Mouse (Mus musculus) forebrain, postnatal 0 days (tissue): ENCODE data around the gene Nt5e. TPM values are rescaled to one million over a fixed set of nuclear protein-coding genes. Genes with fewer than 3 reads are reported as not detected.
A peak's percentile ranks its signal among the peaks of the same experiment; 100 is the strongest.

Experiments
- ATAC-seq: fragments of 200-750 bp; cut with Nextera tagmentation; 2 replicates; pipeline ENCODE4 v1.8.0; 2017; ENCODE audit warnings: mild to moderate bottlenecking, moderate library complexity
- DNase-seq: peaks from one replicate; pipeline ENCODE4 v3.0.0-alpha.2; 2015
- H3K27ac ChIP-seq: fragments of 300-500 bp; sonication (generic); 2 replicates; pipeline ENCODE4 v1.5.1; 2014; ENCODE audit warnings: low read depth, mild to moderate bottlenecking, antibody characterized with exemption, low read length, moderate library complexity, mixed read lengths
- H3K27me3 ChIP-seq: fragments of 300-500 bp; sonication (generic); 2 replicates; pipeline ENCODE4 v1.6.1; 2014; ENCODE audit warnings: mild to moderate bottlenecking, low read length, mixed read lengths; ENCODE audit not compliant: insufficient read depth
- H3K36me3 ChIP-seq: fragments of 300-500 bp; sonication (generic); 2 replicates; pipeline ENCODE4 v1.6.1; 2014; ENCODE audit warnings: mild to moderate bottlenecking, moderate library complexity; ENCODE audit not compliant: insufficient read depth
- H3K4me1 ChIP-seq: fragments of 300-500 bp; sonication (generic); 2 replicates; pipeline ENCODE4 v1.6.1; 2014; ENCODE audit warnings: antibody characterized with exemption; ENCODE audit not compliant: insufficient read depth
- H3K4me2 ChIP-seq: fragments of 300-500 bp; sonication (generic); 2 replicates; pipeline ENCODE4 v1.6.1; 2014; ENCODE audit warnings: low read depth, mild to moderate bottlenecking, moderate library complexity
- H3K4me3 ChIP-seq: fragments of 300-500 bp; sonication (generic); 2 replicates; pipeline ENCODE4 v1.5.1; 2014; ENCODE audit warnings: low read depth, low read length, mixed read lengths
- H3K9ac ChIP-seq: fragments of 300-500 bp; sonication (generic); 2 replicates; pipeline ENCODE4 v1.6.1; 2014; ENCODE audit warnings: mild to moderate bottlenecking
- H3K9me3 ChIP-seq: fragments of 300-500 bp; sonication (generic); 2 replicates; pipeline ENCODE4 v1.6.1; 2016; ENCODE audit warnings: low read length
- CTCF ChIP-seq: sonication (generic); IDR thresholded peaks from 2 replicates; pipeline ENCODE4 v1.5.1; 2016; ENCODE audit warnings: antibody characterized with exemption, control low read depth, low read depth
- WGBS: fragments of 180-500 bp; shearing (Covaris S2); extraction: QIAGEN DNeasy Blood & Tissue Kit; methylation state at CpG from one replicate; pipeline ENCODE4 v1.1.7; 2014; 5-methylcytosine and 5-hydroxymethylcytosine counted together
- polyA plus RNA-seq: library from polyadenylated mRNA; unstranded; fragments of >200 nt; fragmentation: Nextera tagmentation; extraction: Ambion mirVana; gene quantifications from 2 replicates; pipeline ENCODE4 v1.2.1, GENCODE M21; 2015
- total RNA-seq: library from RNA; depleted of rRNA; stranded (reverse); fragments of >200 nt; gene quantifications from 2 replicates; pipeline ENCODE4 v1.2.3, GENCODE M21; 2014

The Nt5e gene
- total and polyA plus RNA-seq, 2 experiments from 2014 or later = 1.4 to 5.3 TPM

DNA sequence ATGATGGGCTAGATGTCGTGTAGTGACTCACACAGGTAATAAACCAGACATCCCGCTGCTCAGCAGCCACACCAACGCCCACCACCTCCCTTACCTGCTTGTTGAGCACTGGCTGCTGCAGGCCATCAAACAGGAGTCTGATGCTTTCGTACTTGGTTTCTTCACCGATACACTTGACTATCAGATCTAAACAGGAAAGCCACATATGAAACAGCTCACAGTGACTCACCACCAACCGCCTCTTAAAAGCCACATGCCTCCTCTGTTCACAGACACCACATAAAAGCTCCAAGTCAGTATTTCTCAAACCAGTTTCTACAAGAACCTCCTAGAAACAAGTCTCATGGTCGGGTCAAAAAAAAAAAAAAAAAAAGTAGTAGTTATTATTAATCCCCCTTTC lies 53.1 kb downstream of the Nt5e start:
- DNase-seq (no peak), ATAC-seq (no peak)
- no peak for TF ChIP-seq CTCF
- Histone ChIP-seq H3K4me1 (no peaks in the 10 kb centered on the region), H3K4me2 (no peak overlapping the region), H3K27me3 (no peaks in the 10 kb centered on the region), H3K9me3 (no peaks in the 10 kb centered on the region), H3K27ac (no peak overlapping the region), H3K9ac (no peak overlapping the region), H3K4me3 (no peak overlapping the region), H3K36me3 (peaks cover 29% of the 10 kb centered on the region)
- 82% methylated on average over 7 of the region's 7 CpGs for WGBS

DNA sequence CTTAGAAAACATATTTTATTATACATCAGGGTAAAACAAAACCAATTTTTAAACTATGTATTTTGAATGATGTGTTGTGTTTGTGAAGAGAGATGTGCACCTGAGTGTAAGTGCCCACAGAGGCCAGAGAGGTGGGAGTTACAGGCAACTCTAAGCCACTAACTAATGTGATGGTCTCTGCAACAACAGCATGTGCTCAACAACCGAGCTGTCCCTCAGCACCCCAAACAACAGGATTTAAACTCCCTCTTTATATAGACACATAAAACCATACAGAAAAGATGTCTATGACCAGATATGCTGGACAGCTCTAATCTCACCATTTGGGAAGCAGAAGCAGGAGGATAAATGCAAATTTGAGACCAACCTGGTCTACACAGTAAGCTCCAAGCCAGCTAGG lies 53.5 kb downstream of the Nt5e start:
- Histone ChIP-seq H3K9ac (no peak overlapping the region), H3K4me1 (no peaks in the 10 kb centered on the region), H3K9me3 (no peaks in the 10 kb centered on the region), H3K4me3 (no peak overlapping the region), H3K27ac (no peak overlapping the region), H3K27me3 (no peaks in the 10 kb centered on the region), H3K4me2 (no peak overlapping the region), H3K36me3 (peaks cover 29% of the 10 kb centered on the region)
- 89% methylated on average over 1 of the region's 1 CpGs for WGBS
- ATAC-seq (no peak), DNase-seq (no peak)
- no peak for TF ChIP-seq CTCF

DNA sequence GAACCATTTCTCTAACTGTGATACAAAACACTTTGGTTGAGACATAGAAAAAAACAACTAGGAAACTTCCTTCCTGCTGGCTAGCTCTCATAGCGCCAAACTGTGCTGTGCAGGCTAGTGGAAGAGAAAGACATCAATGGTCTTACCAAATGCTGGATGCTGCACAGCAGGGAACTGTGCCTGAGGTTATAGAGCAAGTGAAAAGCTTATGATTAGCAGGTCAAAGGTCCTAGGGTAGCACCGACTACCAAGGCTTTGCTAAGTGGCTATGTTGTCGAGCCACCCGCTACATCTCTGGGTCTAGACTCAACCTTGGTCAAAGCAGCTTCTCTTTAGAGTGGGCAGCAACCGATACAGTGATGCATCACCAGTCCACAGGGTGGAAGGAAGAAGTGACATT lies 61.8 kb downstream of the Nt5e start:
- no peak for TF ChIP-seq CTCF
- ATAC-seq = no peak

GRCm38 (mm10) chr9:88394852-88395251 lies 67.9 kb downstream of the Nt5e start:
- H3K36me3 ChIP-seq = peaks cover 26% of the 10 kb centered on the region
- no peak for TF ChIP-seq CTCF
- ATAC-seq (no peak; the same call in 1 of the 2 replicates), DNase-seq (peak; percentile 25)
- H3K9me3 ChIP-seq = no peaks in the 10 kb centered on the region
- no peak overlapping the region for H3K27ac ChIP-seq
- no peaks in the 10 kb centered on the region for H3K4me1 ChIP-seq
- no peaks in the 10 kb centered on the region for H3K27me3 ChIP-seq
- WGBS = 47% methylated on average over 8 of the region's 8 CpGs
- H3K9ac ChIP-seq = no peak overlapping the region
- H3K4me2 ChIP-seq = no peak overlapping the region
- no peak overlapping the region for H3K4me3 ChIP-seq

More for the DNA sequence above, 61.8 kb downstream of the Nt5e start:
- Histone ChIP-seq H3K27ac (no peak overlapping the region), H3K9me3 (no peaks in the 10 kb centered on the region), H3K4me1 (no peaks in the 10 kb centered on the region), H3K4me2 (no peak overlapping the region), H3K4me3 (no peak overlapping the region), H3K36me3 (peaks cover 22% of the 10 kb centered on the region), H3K9ac (no peak overlapping the region), H3K27me3 (no peaks in the 10 kb centered on the region)
- WGBS = 51% methylated on average over 5 of the region's 5 CpGs
- DNase-seq = no peak

DNA sequence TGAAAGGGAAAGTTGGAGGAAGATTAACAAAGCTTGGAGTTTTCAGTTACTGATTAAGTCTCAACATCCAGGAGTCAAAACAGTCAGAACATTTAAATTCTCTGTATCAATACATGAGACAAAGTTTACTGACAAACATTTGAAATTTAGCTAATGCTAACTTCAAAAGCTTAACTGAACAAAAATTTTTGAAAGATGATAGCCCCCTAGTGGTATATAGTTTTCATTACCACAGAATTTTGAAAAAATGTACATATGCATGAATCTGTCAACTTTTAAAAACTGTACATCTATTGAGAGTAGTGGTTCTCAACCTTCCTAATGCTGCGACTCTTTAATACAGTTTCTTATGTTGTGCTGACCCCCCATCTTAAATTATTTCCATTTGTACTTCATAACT lies 71.5 kb downstream of the Nt5e start:
- H3K36me3 ChIP-seq = peaks cover 27% of the 10 kb centered on the region

DNA sequence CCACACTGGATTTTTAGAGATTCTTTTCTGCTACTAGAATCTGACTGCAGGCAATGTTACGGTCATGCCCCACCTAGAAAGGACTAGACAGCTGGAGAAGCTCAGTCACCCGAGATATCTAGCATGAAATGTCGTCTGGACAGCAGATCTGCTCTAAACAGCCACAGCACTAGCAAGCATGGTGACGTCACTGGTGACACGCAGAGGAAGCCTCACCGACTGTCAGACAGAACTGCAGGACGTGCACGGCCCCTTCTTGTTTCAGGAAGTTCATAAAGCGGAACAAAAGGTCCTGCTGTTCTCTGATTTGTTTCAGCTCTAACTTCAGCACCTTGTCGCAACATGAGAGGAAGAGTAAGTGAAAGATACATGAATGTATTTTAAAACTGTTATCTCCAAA lies 77.1 kb downstream of the Nt5e start:
- peaks cover 23% of the 10 kb centered on the region for H3K36me3 ChIP-seq
- no peaks in the 10 kb centered on the region for H3K9me3 ChIP-seq
- DNase-seq (no peak), ATAC-seq (no peak)
- H3K4me1 ChIP-seq = no peaks in the 10 kb centered on the region
- 88% methylated on average over 10 of the region's 10 CpGs for WGBS
- no peak overlapping the region for H3K9ac ChIP-seq
- H3K4me2 ChIP-seq = no peak overlapping the region
- H3K27me3 ChIP-seq = no peaks in the 10 kb centered on the region
- H3K4me3 ChIP-seq = no peak overlapping the region
- no peak for TF ChIP-seq CTCF
- no peak overlapping the region for H3K27ac ChIP-seq

More for the DNA sequence above, 71.5 kb downstream of the Nt5e start:
- H3K9me3 ChIP-seq = no peaks in the 10 kb centered on the region
- TF ChIP-seq CTCF = peak; percentile 44
- H3K27ac ChIP-seq = no peak overlapping the region
- no peak overlapping the region for H3K4me2 ChIP-seq
- no peaks in the 10 kb centered on the region for H3K27me3 ChIP-seq
- H3K9ac ChIP-seq = no peak overlapping the region
- DNase-seq (peak; percentile 40), ATAC-seq (no peak)
- no peak overlapping the region for H3K4me3 ChIP-seq
- H3K4me1 ChIP-seq = no peaks in the 10 kb centered on the region
- 84% methylated on average over 1 of the region's 1 CpGs for WGBS

- no peak for ATAC-seq
- no peaks in the 10 kb centered on the region for H3K9me3 ChIP-seq
- H3K9ac ChIP-seq = no peak overlapping the region
- H3K4me1 ChIP-seq = no peaks in the 10 kb centered on the region
- peaks cover 28% of the 10 kb centered on the region for H3K36me3 ChIP-seq
- 88% methylated on average over 6 of the region's 6 CpGs for WGBS
- H3K27ac ChIP-seq = no peak overlapping the region
- no peak for DNase-seq
- TF ChIP-seq CTCF = no peak
- H3K4me3 ChIP-seq = no peak overlapping the region
- H3K4me2 ChIP-seq = no peak overlapping the region
- no peaks in the 10 kb centered on the region for H3K27me3 ChIP-seq
Measured at GRCm38 (mm10) chr9:88404515-88404914, 77.5 kb downstream of the Nt5e start.

- Histone ChIP-seq H3K4me1 (no peaks in the 10 kb centered on the region), H3K27ac (no peak overlapping the region), H3K9me3 (no peaks in the 10 kb centered on the region), H3K4me3 (no peak overlapping the region), H3K36me3 (peaks cover 9% of the 10 kb centered on the region; the same call in 1 of the 2 replicates), H3K9ac (no peak overlapping the region), H3K4me2 (no peak overlapping the region), H3K27me3 (no peaks in the 10 kb centered on the region)
- no peak for TF ChIP-seq CTCF
- WGBS = 59% methylated on average over 2 of the region's 2 CpGs
- ATAC-seq = no peak
- no peak for DNase-seq
Measured at GRCm38 (mm10) chr9:88409978-88410377, 83.0 kb downstream of the Nt5e start.
